Mouse (Mus musculus) right cerebral cortex, postnatal 14 days (tissue): ENCODE measurements around the gene Styx.

ENCODE experiments used
- DNase-seq: peaks from one replicate; pipeline ENCODE4 v3.0.0; 2022

The Styx gene

GRCm38 (mm10) chr14:45350931-45351859 lies at the start of gene Styx:
Gene Styx, plus strand, starts transcription at chr14:45351093.
- peak; percentile 91 for DNase-seq

GRCm38 (mm10) chr14:45303939-45304338 lies 47.0 kb upstream of the Styx start:
- DNase-seq, result no peak

GRCm38 (mm10) chr14:45304389-45304788 lies 46.5 kb upstream of the Styx start:
- DNase-seq, result no peak

- DNase-seq, result no peak
Observed at GRCm38 (mm10) chr14:45305852-45306251, 45.0 kb upstream of the Styx start.

- DNase-seq, result no peak
Observed at GRCm38 (mm10) chr14:45307630-45308328, 43.1 kb upstream of the Styx start.

GRCm38 (mm10) chr14:45309646-45310045 lies 41.2 kb upstream of the Styx start:
- DNase-seq, result peak; percentile 23

GRCm38 (mm10) chr14:45310101-45310500 lies 40.8 kb upstream of the Styx start:
- no peak for DNase-seq

GRCm38 (mm10) chr14:45316927-45317326 lies 34.0 kb upstream of the Styx start:
- no peak for DNase-seq

GRCm38 (mm10) chr14:45317921-45318411 lies 32.9 kb upstream of the Styx start:
- peak; percentile 48 for DNase-seq

- peak; percentile 80 for DNase-seq
Observed at GRCm38 (mm10) chr14:45318426-45319236, 32.3 kb upstream of the Styx start, which contains the start of gene Ero1l. Gene Ero1l, minus strand, starts transcription at chr14:45318771.

GRCm38 (mm10) chr14:45319237-45319610 lies 31.7 kb upstream of the Styx start:
- DNase-seq, result no peak

GRCm38 (mm10) chr14:45320111-45320510 lies 30.8 kb upstream of the Styx start:
- DNase-seq, result no peak

- DNase-seq, result no peak
Observed at GRCm38 (mm10) chr14:45321067-45321466, 29.8 kb upstream of the Styx start.

- DNase-seq, result no peak
Observed at GRCm38 (mm10) chr14:45321622-45322021, 29.3 kb upstream of the Styx start.

- DNase-seq, result no peak
Observed at GRCm38 (mm10) chr14:45322450-45322849, 28.4 kb upstream of the Styx start.

GRCm38 (mm10) chr14:45323320-45323719 lies 27.6 kb upstream of the Styx start:
- DNase-seq, result no peak

GRCm38 (mm10) chr14:45325471-45325870 lies 25.4 kb upstream of the Styx start:
- DNase-seq, result no peak

GRCm38 (mm10) chr14:45328072-45328713 lies 22.7 kb upstream of the Styx start:
- DNase-seq, result no peak

GRCm38 (mm10) chr14:45329018-45329588 lies 21.8 kb upstream of the Styx start:
- DNase-seq, result no peak

GRCm38 (mm10) chr14:45329589-45330181 lies 21.2 kb upstream of the Styx start, which contains the start of gene Psmc6:
Gene Psmc6, plus strand, starts transcription at chr14:45329788.
- DNase-seq, result peak; percentile 88
